Mouse (Mus musculus) right cerebral cortex, postnatal 14 days (tissue): ENCODE data around the gene Fat1.
A peak's percentile ranks its signal among the peaks of the same experiment; 100 is the strongest.
"Not testable (repeated sequence)": the region's sequence is repeated elsewhere in the genome, so short reads cannot be mapped to it uniquely, and the experiment has no call there.

Source experiments
- DNase-seq: peaks from one replicate; pipeline ENCODE4 v3.0.0; 2022

Gene Fat1

DNA sequence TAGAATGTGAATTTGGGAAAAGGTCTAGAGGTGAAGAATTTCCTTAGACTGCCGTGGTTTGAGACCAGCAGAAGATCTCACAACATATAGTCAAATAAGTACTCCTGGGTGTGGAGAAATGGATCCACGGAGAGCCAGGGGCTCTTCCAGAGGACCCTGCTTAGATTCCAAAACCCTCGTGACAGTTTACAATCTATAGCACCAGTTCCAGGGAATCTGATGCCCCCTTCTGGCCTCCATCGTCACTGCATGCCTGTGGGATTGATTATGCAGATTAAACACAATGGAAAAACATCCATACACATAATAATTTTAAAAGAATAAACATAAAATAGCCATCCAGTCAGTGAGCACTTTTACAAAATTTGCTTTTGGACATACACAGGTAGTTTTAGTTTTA is 75.4 kb downstream of the Fat1 start:
- peak; percentile 38 for DNase-seq

DNA sequence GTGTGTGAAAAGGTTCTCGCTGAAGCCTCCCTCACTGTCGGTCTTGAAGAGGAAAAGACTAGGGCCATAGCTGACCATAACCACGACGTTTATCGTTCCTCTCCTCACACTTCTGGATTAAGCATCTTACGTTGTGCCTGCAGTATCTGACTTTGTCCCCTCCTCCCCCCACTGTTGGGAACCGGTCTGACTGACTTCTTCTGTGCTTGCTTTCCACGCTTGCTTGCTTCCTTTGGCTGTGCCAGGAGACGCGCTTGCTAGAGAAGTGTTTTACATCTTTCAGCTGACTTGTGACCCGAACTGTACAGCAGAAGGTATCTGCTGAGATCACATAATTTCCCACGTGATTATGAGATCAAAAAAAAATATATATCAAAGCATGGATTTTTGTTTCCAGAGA is 76.5 kb downstream of the Fat1 start:
- DNase-seq, result no peak

DNA sequence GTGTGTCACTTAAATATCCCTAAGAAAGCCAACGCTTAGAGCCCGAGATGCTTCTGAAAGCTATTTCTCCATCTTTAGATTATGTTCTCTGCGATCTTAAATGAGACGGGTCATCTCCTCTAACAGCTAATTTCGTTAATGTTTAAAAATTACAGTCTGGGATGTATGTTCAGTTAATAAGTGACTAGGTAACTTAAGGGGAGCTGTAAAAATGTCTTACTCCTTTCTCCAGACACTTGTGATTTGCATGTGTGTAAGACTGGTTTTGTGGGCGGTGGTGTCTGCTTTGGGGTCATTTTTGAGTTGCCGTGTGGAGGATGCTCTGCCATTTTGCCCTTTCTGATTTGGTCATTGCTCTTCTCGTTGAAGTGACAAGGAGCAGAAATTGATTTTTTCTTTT is 78.6 kb downstream of the Fat1 start:
- no peak for DNase-seq

DNA sequence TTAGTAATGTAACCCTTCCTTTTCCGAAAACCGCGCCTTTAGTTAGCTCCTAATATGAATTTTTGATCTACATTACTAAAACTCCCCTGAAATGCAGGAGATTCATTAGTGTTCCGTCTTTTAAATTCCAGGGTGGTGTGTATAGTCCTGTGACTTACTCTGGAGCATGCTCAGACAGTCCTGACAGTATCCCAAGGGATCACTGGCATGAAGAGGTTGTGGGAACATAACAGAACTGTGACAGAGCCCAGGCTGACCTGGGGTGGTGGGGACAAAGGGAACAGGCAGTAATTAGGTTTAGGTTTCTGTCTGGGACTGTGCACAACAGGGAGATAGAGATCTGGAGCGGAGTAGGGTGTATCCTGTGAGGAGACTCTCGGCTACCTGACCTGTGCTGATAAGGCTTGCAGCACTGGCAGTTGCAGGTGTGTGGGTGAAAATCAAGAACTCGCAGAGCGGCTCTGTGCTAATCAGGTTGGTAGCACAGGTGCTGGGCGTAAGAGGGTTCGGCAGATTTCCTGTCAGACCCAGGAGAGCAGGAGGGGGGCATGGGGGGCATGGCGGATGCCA is 79.3 kb downstream of the Fat1 start:
- DNase-seq, result no peak

DNA sequence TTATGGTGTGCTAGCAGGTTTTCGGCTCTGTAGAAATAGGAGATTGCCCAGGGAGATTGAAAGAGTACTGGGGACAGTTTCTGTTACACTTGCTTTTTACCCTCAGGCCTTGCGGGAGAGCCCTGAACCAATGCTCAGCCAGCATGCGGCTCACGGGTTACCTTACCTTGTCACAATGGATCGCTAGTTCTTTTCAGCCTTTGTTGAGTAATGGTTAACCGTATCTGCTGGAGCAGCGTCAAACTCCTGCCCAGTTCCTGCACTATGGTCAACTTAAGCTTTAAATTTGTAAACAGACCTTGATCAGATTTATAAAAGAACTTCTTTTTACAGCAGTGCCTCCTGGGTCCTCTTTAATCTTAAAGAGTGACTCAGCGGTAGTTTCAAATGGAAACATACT is 80.6 kb downstream of the Fat1 start:
- no peak for DNase-seq

DNA sequence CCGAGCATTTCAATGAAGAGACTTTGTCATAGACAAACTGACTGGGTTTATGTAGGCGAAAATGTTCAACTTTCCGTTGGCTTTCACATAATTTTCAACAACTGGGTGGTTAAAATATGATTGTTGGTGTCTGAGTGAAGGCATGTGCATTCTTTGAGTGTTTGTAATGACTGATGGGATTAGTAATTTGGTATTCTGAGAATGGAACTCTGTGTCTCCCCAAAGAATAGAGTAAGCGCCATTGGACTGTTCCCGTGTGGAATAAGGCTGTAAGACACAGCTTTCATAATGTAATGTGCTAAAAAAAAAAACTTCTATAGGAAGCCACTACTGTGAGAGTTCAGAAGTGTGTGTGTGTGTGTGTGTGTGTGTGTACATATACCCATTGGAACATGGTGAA is 84.0 kb downstream of the Fat1 start:
- no peak for DNase-seq

DNA sequence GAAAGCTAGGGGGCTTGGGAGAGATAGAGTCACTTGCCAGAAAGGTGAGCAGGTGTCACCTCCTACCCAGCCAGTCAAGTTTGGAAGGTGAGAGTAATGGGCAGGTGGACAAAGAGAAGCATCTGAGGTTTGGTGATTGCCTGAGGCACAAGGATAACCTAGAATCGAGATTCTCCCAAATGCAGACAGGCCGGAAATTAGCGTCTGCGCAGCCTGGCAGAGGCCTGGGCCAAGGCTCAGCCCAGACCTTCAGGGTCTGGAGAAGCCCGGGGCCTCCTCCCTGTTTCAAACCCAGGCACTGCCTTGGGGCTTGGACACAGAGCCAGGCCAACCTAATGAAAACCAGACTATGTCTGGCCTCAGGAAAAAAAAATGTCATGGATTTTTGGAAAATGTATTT is 85.9 kb downstream of the Fat1 start:
- DNase-seq, result no peak

DNA sequence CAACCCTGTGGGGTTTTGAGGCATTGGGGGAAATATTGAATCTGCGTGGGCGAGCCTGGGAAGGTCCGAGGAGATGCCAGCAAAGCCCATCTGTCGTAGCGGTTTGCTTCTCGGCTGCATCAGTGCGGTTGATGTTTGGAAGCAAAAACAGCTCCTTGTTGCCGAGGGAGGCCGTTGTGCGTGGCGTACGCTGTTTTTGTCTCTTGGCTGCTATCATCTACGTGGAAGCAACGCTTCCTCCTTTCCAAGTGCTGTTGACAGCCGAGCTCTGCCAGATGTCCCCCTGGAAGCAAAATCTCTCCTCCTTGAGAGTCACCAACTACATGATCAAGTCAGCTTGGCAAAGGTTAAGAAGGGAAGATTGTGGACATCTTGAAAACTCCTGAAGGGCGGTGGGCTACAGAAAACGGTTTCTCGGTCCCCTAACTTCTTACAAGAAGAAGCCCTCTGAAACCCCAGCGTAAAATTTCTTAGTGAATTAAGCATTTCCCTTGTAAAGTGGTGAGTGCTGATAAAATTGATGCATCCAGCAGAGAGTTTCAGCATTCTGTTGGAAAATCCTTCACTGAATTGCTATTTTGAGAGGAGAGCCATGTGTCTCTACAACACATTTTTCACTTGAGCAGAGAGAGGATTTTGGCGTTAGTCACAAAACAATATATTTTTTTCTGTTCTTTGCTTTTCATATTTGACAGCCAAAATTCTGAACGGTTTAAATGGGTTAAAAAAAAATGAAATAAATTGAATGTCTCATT is 86.8 kb downstream of the Fat1 start:
- peak; percentile 52 for DNase-seq

DNA sequence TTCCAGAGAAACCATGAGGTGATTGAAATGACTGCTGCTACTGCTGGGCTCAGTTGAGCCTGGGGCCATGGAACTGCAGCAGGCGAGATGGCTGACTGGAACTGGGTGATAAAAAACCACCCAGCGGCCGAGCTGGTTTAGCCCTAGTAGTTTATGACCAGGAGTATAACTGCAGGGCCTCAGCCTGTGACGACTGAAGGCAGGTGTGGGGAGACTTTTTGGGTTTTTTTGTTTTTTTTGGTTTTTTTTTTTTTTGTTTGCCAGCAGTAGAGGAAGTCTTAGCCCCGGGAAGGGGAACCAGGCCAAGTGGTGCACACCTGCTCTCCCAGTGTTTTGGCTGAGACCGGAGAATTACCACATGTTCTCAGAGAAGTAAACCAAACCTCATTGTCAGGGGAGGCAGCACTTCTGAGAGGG is 92.8 kb downstream of the Fat1 start:
- no peak for DNase-seq

DNA sequence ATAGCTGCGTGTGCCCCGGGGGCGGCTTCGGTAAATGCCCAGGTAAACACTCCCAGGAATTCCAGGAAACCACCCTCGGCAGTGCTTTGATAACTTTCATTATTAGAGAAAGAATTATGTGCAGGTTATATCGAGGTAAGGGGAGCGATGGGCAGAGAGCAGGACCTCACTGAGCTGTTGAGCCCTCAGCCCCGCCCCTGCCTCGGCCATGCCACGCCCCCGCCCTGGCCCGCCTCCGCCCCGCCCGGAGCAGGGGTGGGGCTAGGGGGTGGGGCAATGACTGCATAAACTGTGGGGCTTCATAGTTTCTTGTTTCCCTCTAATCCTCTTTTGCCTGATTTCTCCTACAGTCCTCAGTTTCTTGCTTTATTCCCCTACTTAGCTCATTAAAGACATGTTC is 103.1 kb downstream of the Fat1 start:
- DNase-seq, result no peak

DNA sequence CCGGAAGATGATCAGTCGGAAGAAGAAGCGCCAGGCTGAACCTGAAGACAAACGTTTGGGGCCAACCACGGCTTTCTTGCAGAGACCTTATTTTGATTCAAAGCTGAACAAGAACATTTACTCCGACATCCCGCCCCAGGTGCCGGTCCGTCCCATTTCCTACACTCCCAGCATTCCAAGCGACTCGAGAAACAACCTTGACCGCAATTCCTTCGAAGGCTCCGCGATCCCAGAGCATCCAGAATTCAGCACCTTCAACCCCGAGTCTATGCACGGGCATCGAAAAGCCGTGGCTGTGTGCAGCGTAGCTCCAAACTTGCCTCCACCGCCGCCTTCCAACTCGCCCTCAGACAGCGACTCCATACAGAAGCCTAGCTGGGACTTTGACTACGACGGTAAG is 108.9 kb downstream of the Fat1 start:
- DNase-seq, result no peak

DNA sequence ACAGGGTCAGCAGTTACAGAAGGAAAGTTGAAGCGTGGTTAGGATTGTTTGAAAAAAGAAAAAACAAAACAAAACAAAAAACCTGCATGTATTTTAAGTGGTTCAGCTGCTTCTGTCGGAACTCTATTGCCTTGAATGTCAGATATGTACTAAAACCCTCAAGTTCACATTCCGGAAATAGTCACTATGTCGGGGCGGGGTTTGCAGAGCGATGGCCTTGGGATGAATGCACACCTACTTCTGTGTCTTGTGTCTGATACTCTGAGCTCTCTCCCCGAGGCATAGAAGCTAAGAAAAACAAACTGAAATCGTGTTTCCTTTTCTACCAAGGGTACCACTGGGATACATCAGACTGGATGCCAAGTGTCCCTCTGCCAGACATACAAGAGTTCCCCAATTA is 115.2 kb downstream of the Fat1 start:
- no peak for DNase-seq

DNA sequence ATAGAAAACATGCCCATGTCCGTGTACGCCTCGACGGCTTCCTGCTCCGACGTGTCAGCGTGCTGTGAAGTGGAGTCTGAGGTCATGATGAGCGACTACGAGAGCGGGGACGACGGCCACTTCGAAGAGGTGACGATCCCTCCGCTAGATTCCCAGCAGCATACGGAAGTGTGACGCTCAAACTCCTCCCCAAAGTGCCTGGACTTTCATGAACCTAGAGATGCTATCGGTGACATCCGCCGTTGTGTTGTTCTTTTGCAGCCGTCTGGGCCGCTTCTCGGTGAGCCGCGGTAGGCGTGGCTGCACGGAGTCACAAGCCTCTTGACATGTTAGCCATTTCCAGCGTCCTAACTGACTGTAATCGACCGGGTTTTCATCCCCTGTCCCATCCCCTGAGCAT is 116.0 kb downstream of the Fat1 start:
- no peak for DNase-seq

DNA sequence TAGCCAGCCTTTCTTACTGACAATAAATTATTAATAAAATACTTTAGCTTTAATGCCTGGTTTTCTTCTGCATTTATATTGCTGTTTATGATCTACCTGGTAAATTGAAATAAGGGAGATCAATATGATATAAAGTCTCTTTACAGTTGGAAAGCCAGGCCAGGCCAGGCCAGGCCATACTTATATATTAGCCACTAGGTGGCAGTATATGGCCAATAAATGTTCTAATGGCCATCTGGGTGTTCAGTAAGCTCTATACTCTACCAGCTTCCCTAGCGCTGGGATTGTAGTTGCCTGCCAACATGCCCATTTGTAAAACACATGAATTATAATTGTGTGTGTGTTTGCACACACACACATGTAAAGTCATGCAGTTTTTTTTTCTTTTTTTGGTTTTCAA is 117.0 kb downstream of the Fat1 start:
- no peak for DNase-seq

DNA sequence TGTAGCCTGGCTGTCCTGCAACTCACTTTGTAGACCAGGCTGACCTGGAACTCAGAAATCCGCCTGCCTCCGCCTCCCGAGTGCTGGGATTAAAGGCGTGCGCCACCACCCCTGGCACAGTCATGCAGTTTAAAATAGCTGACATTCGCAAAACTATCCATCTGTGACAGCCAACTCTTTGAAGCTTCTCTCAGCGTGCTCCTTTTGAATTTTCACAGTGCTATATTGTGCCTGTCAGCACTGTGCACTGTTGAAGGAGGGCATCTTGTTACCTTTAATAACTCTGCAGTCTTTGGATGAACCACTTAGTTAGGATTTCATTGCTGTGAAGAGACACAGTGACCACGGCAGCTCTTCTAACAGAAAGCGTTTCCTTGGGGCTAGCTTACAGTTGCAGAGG is 117.4 kb downstream of the Fat1 start:
- DNase-seq, result no peak

DNA sequence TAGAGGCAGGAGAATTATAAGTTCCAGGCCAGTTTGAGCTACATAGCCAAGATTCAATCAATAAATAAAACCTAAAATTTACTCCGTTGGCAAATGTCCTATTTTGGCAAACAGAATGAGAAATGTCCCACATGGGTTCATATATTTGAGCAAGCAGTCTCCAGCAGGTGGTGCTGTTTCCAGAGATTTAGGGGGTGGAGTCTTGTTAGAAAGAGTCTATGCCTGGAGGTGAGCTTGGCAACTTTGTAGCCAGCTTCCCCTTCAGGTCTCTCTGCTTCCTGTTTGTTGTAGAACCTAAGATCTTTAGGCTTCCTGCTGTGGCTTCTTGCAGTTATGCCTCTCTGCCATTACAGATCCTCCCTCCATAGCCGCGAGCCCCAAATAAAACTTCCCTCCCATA is 120.3 kb downstream of the Fat1 start:
- no peak for DNase-seq

DNA sequence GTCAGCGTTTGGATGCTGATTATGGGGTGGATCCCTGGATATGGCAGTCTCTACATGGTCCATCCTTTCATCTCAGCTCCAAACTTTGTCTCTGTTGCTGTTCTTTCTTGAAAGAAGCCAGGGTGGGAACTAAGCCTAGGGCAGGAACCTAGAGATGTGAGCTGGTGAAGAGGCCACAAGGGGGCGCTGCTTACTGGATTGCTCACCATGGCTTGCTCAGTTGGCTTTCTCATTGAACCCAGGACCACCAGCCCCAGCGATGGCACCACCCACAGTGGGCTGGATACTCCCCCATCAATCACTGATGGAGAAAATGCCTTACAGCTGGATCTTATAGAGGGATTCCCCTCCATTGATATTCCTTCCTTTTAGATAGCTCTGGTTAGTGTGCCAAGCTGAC is 121.6 kb downstream of the Fat1 start:
- DNase-seq, result no peak

DNA sequence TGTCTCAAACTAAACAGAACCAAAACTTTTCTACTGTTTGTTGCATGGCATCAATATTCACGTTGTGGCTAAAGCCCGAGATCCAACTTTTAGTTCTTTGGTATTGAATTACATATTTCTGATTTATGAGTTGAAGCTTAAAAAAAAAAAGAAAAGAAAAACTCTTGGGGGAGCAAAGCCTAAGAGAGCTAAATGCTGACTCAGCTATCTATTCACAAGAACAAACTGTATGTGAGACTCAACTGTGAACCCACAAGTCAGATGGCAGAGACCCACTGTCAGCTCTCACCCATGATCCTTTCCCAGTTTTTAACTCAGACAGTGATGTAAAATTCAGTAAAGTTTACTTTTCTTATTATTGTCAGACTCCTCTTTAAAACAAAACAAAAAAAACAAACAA is 124.8 kb downstream of the Fat1 start:
- DNase-seq, result no peak

DNA sequence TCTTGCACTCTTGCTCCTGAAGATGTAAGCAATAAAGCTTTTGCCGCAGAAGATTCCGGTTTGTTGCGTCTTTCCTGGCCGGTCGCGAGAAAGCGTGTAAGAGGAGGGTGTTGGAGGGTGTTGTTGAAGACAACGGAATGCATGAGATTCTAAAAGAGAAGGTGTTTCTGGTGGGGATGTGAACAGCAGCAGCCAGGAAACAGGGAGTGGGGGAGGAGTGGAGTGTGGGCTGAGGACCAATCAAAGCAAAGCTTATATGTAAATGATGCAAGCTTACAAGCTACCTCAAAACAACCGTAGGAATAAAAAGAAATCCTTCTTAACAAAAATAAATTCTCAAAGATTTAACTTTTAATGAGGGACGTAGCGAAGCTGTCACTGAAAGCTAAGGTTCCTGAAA is 127.1 kb downstream of the Fat1 start:
- DNase-seq, result no peak

DNA sequence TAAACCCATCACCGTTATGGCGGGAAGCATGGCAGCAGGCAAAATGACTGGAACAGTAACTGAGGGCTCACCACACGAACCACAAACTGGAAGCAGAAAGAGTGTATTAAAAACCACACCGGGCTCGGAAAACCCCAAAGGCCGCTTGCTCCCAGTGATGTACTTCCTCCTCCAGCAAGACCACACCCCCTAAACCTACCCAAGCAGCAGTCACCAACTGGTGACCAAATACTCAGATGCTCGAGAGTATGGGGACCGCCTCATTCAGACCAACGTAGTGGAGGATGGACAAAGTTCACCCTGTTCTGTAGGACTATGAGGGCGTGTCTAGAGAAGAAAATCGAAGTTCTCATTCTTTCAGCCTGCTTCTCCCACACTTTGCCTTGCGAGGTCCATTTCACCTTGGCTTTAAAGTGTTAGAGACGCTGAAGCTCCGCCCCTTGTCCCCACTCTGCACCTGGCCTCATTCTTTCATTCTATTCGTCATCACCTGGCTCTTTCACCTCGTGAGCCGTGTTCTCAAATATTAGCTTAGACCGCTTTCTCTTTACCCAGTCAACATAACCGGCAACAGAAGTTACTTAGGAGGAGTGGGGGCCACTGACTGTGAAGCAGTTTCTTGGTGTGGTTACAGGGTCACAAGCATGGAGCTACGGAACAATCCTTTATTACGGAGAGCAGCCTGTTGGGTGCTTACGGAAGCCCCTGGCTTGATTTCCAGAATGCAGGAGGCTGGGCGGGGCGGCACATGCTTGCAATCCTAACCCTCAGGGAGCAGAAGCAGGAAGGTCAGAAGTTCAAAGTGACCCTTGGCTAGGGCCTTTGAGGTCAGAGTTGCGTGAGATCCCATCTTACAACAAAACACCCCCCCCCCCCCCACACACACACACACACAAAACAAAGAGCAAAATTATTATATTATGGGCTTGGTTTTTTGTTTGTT is 128.0 kb downstream of the Fat1 start:
- no peak for DNase-seq

DNA sequence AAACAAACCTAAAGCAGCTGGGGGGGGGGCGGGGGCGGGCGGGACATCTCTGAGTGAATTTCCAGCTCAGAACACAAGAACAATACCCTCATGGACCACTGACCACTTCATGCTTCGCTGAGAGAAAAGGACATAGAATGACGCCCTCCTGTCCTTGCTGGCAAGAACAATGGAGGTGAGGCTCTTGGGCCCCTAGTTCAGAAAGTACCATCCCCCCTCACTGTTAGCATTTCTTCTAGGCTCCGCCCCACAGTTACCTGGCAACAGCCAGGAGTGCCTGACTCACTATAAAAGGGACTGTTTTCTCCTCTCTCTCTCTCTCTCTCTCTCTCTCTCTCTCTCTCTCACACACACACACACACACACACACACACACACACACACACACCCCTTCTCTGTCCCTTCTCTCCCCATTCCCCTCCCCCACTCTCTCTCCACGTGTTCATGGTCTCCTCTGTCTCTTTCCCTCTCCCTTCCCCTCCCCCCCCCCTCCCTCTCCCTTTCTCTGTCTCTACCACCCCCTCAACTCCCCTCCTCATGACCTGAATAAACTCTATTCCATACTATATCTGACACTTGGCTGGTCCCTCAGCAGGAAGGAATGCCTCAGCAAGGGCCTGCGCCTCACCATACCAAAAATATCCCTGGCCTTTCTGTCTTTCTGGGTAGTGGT is 129.1 kb downstream of the Fat1 start:
- no peak for DNase-seq

DNA sequence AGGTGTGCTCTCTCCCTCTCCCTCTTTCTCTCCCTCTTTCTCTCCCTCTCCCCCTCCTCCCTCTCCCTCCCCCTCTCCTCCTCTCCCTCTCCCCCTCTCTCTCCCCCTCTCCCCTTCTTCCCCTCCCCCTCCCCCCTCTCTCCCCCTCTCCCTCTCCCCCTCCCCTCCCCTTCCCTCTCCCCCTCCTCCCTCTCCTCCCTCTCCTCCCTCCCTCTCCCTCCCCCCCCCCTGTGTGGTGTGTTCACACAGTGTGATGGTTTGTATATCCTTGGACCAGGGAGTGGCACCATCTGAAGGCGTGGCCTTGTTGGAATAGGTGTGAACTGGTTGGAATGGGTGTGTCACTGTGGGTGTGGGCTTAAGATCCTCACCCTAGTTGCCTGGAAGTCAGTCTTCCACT is 130.1 kb downstream of the Fat1 start:
- DNase-seq, result not testable (repeated sequence)

DNA sequence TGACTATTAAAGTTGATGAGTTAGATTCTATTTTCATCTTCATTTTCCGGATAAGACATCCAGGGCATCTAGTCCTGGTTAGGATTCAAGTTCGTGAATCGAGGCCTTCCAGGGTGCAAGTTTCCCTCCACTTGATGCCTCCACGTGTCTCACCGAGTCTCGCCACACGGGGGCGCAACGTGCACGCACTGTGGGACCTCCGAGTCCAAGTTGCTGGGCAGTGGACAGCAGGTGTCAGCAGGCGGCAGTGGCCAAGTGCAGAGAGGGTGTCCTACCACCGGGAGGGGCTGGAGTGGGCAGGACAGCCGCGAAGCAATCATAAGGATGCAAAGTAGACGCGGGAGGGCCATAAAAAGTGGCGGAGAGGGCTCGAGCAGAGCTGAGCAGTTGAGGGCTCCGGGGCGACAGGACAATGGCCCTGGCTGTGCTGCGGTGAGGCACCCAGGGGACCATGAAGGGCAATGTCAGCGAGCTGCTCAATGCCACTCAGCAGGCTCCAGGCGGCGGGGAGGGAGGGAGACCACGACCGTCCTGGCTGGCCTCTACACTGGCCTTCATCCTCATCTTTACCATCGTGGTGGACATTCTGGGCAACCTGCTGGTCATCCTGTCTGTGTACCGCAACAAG is 133.6 kb downstream of the Fat1 start, which contains the start of gene Mtnr1a:
Mtnr1a (plus strand) TSS at position 379 of the 628 bp plus-strand sequence.
- peak; percentile 93 for DNase-seq
